Mouse (Mus musculus) frontal cortex, postnatal 36 days (tissue): ENCODE results near the gene Tmem102.

Source experiments
- DNase-seq, 2 experiments: peaks; one replicate each; pipeline ENCODE4 v3.0.0; 2022; ENCODE audit warnings: low spot score in 2 of 2

Gene Tmem102

GRCm38 (mm10) chr11:69818871-69819270 is 13.4 kb upstream of the Tmem102 start:
- no peak for DNase-seq

GRCm38 (mm10) chr11:69818365-69818764 is 12.9 kb upstream of the Tmem102 start, which contains the start of gene Spem2:
Spem2 (minus strand) TSS chr11:69818465.
- DNase-seq: no peak

GRCm38 (mm10) chr11:69816520-69816919 is 11.1 kb upstream of the Tmem102 start:
- DNase-seq: no peak

GRCm38 (mm10) chr11:69815155-69815554 is 9.7 kb upstream of the Tmem102 start, which contains the start of gene Gm39566:
Gm39566 (minus strand) TSS chr11:69815298.
- no peak for DNase-seq

GRCm38 (mm10) chr11:69810280-69810679 is 4.9 kb upstream of the Tmem102 start:
- no peak for DNase-seq

GRCm38 (mm10) chr11:69807641-69808040 is 2.2 kb upstream of the Tmem102 start:
- DNase-seq: no peak

GRCm38 (mm10) chr11:69806378-69806777 is 954 bp upstream of the Tmem102 start:
- DNase-seq: no peak

GRCm38 (mm10) chr11:69804652-69804940 is 828 bp downstream of the Tmem102 start:
- no peak for DNase-seq

GRCm38 (mm10) chr11:69803786-69804651 is 1.4 kb downstream of the Tmem102 start:
- DNase-seq: peak; percentile 64 to 75

GRCm38 (mm10) chr11:69803328-69803727 is 2.1 kb downstream of the Tmem102 start:
- DNase-seq: no peak

GRCm38 (mm10) chr11:69802648-69803105 is 2.7 kb downstream of the Tmem102 start:
- DNase-seq: peak; percentile 65 to 86

- no peak for DNase-seq
These were observed 3.9 kb downstream of the Tmem102 start, which contains the start of gene Fgf11 for GRCm38 (mm10) chr11:69801379-69801977. Fgf11 (minus strand) TSS chr11:69801857.

- DNase-seq: no peak
These were observed 4.8 kb downstream of the Tmem102 start for GRCm38 (mm10) chr11:69800392-69801197.

- DNase-seq: no peak
These were observed 5.4 kb downstream of the Tmem102 start for GRCm38 (mm10) chr11:69800138-69800391.

- DNase-seq: no peak
These were observed 5.9 kb downstream of the Tmem102 start for GRCm38 (mm10) chr11:69799394-69800137.

- DNase-seq: no peak
These were observed 7.5 kb downstream of the Tmem102 start for GRCm38 (mm10) chr11:69797924-69798323.

GRCm38 (mm10) chr11:69795983-69796435 is 9.4 kb downstream of the Tmem102 start:
- no peak for DNase-seq

GRCm38 (mm10) chr11:69795168-69795982 is 10.0 kb downstream of the Tmem102 start, which contains the start of gene Chrnb1:
Chrnb1 (minus strand) TSS chr11:69795943.
- DNase-seq: peak; percentile 81 to 91

GRCm38 (mm10) chr11:69793429-69793828 is 12.0 kb downstream of the Tmem102 start:
- DNase-seq: no peak

- no peak for DNase-seq
These were observed 14.0 kb downstream of the Tmem102 start for GRCm38 (mm10) chr11:69791420-69791819.

- no peak for DNase-seq
These were observed 16.0 kb downstream of the Tmem102 start for GRCm38 (mm10) chr11:69789431-69789830.
